Mouse (Mus musculus) E14TG2a.4 (cell line): ENCODE measurements at regions not wholly inside any gene's neighbourhood (a gene's known extent, or its start where the extent isn't known, plus 50 kb on each side); places are given as distances from the start of the nearest gene placed in this dataset.

Experiments
- CTCF ChIP-seq: conservative IDR thresholded peaks from 2 replicates; pipeline ENCODE4 v1.5.1; 2014; ENCODE audit warnings: low read length
- NANOG ChIP-seq: IDR thresholded peaks from 2 replicates; pipeline ENCODE4 v1.6.1; 2014; ENCODE audit warnings: borderline replicate concordance, low read length, mixed read lengths

- TF ChIP-seq CTCF, result no peak
- TF ChIP-seq NANOG, result no peak
These were observed 164.5 kb downstream of the Wdr11 start for GRCm38 (mm10) chr7:129756138-129756537.
